In the genomic region with DNA sequence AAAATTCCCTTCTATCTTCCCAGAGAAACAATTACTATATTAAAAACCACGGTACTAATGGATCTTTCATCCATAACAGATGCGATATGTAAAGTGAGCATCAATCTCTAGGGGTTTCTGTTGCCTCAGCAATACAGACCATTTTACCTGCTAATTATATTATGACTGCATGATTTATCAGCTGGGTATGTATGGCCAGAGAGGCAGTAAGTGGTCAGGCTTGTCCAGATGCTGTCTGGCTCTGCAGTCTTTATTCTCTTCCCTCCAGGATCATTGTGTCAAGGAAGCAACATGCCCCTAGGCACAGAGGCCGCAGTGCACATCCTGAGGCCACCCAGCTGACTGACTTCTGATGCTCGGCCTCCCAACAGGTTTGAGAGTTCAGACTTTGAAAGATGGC, we compare ENCODE assay signal across 12 mouse cellular contexts.
"Had no signal": no experiment of that assay in that cellular context is flagged by ENCODE, and none has a peak within 500 bp of the region (broad histone marks: within the 10 kb centered on the region; RNA-seq: fewer than 3 reads in every experiment).

No protein-coding gene starts in this region.

- H3K9me3 ChIP-seq: limb, embryonic 13.5 days had no signal

- DNase-seq: kidney, adult 11 months; kidney, adult 9 months; kidney, postnatal 36 days; layer of hippocampus, adult 9-11 months; layer of hippocampus, postnatal 36 days; left cerebral cortex, postnatal 4 days; lung, adult 18-20 months; right cerebral cortex, postnatal 14 days; thymus, postnatal 36 days had no signal

- H3K4me2 ChIP-seq: limb, embryonic 13.5 days had no signal

- H3K27ac ChIP-seq: kidney, postnatal 0 days; limb, embryonic 13.5 days; liver, embryonic 14.5 days had no signal

- H3K9ac ChIP-seq: limb, embryonic 13.5 days; liver, embryonic 14.5 days had no signal

- H3K27me3 ChIP-seq: limb, embryonic 13.5 days had no signal

- H3K4me1 ChIP-seq: limb, embryonic 13.5 days had no signal

- H3K4me3 ChIP-seq: limb, embryonic 13.5 days had no signal
